Mouse (Mus musculus) retina, embryonic 14.5 days (tissue): ENCODE measurements around the gene Myrip.

Experiments
- DNase-seq: peaks from one replicate; pipeline ENCODE4 v3.0.0-alpha.2; 2015; ENCODE audit warnings: low spot score

Myrip gene

DNA sequence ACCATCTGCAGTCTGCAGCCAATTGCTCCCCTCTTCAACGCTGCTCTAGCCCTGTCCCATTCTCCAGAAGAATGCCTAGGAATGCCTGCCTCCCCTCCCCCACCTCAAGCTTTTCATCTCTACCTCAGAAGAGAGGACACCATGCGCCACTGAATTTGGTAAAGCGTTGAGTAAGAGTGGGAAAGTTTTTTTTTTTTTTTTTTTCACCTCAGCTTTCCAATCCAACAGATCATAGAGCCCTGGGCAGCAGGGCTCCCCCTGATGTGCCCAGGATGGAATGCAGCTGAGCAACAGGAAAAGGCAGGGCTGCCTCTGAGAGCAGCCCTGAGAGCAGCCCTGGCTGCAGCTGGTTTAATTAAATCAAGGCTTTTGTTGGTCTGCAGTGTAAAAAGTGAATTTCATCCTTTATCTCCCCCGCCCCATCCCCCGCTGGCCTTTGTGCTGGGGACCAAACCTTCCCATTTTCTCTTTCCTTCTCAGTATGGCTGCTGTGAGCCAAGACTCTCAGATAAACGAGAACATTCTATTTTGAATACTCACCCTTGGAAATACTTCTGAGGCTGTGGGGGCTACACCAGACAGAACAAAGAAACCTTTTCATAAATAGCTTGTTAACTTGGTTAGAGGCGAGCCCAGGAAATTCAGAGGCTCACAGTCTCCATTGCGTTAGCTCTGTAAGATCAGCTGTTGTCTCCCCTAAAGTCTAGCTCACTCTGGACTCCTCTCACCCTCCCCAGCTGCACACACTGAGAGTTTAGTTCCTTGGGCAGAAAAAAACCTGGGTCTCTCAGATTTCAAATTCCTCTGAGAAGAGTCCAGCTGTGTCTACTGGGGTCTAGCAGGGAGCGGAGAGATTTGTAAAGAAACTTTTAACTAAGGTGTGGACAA lies 154.7 kb downstream of the Myrip start:
- DNase-seq, result peak; percentile 39

DNA sequence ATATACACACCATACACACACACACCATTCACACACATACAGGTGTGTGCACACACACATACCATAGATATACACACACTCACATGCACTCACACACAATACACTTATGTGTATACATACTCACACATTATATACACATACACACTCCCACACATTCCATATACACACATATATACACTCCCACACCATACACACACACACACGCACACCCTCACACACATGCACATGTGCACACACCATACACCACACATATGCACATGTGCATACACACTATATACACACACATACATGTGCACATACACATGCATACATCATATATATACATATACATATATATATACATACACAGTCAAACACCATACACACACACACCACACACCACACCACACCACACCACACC lies 169.1 kb downstream of the Myrip start:
- no peak for DNase-seq

DNA sequence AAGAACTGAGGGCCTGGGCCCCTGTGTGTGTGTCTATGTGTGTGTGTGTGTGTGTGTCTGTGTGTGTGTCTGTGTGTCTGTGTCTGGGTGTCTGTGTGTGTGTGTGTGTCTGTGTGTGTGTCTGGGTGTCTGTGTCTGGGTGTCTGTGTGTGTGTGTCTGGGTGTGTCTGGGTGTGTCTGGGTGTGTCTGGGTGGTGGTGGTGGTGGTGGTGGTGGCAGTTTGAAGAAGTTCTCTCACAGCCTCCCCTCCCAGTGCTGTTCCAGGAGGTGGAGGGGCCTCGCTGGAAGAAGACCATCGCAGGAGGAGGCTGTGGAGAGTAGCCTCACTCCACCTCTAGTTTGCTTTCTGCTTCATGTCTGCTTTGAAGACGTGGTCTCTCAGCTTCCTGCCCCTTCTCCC lies 180.3 kb downstream of the Myrip start:
- no peak for DNase-seq

DNA sequence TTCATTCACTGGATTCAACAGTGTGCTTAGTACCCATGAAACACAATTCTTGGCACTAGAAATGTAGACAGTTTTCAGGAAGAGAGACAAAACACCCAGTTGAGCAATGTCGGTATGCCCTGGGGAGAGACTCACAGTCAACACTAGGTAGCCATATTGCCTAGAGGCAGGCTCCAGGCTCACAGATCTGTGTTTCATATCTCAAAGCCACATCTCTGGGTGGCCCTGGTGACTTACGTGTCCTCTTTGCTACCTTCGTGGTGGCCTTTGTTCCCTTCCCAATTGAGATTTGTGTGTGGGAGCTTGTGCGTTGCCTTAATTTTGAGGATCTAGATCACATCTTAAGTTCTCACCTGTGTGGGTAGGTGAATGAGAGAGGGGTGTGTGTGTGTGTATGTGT lies 181.1 kb downstream of the Myrip start:
- no peak for DNase-seq

DNA sequence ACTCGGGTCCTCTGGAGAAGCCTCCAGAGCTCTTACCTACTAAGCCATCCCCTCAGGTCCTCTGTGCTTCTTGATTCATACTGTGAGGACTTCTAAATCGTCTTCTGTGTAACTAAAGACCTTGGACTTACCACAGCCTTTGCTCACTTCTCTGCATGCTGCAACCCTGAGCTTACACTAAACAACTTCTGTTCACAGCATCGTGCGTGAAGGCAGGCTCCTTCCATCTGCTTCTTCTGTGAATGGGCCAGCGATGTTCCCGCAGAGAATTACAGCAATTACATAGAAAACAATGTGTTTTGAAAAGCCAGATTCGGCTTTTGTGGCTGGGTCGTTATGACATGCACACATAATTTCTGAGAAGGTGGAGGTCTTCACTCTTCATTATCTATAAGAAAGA lies 181.8 kb downstream of the Myrip start:
- DNase-seq, result no peak

DNA sequence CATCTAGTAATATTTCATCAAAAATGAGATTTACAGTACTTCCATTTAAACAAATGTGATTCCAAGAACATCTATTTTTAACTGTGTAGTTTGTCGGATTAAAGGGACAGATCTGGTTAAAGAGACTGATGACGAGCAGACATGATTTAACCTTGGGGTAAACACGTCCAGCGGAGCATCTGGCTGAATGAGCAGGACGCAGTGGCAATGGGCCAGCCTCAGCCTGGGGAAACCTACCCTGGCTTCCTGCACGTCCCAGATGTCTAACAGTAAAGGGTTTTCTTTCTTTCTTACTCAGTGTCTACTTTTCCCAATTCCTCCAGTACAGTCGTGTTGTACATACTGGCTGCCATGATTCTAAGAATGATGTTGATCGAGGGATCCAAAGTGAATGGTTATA lies 185.8 kb downstream of the Myrip start:
- DNase-seq, result no peak

DNA sequence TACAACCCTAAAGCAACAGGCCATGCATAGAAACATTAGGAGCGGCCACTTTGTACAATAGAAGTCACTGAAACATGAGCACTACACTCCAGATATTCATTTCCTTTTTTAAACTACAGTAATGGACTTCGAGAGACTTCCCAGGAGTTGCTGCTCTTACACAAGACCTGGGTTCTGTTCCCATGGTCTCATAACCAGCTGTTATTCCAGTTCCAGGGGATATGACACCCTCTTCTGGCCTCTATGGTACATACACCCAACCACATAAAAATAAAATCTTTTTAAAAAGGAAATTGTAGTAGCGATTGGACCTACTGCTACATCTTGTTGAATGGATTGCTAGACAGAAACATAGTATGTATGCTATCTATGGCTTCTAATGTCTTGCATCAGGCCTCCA lies 190.2 kb downstream of the Myrip start:
- DNase-seq, result no peak

DNA sequence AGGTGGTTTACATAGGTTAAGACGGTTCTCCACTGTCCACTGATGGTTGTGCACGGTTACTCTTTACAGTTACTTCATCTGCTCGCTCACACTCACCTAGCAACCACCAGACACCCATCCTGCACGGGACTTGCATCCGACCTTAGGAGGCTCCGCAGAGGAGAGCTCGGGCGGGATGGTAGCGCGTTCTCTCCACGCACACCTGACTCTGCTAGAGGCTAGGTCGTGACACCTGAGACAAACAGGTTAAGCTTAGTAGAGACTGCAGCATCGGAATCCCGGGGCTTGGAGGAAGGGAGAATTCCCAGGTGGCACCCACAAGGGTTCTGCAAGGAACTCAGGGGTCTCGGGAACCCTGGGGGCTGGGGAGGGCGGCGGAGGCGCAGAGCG lies 190.7 kb downstream of the Myrip start, which contains the start of gene Eif1b:
Gene Eif1b, plus strand, starts transcription at position 223 of the 390 bp plus-strand sequence.
- no peak for DNase-seq

DNA sequence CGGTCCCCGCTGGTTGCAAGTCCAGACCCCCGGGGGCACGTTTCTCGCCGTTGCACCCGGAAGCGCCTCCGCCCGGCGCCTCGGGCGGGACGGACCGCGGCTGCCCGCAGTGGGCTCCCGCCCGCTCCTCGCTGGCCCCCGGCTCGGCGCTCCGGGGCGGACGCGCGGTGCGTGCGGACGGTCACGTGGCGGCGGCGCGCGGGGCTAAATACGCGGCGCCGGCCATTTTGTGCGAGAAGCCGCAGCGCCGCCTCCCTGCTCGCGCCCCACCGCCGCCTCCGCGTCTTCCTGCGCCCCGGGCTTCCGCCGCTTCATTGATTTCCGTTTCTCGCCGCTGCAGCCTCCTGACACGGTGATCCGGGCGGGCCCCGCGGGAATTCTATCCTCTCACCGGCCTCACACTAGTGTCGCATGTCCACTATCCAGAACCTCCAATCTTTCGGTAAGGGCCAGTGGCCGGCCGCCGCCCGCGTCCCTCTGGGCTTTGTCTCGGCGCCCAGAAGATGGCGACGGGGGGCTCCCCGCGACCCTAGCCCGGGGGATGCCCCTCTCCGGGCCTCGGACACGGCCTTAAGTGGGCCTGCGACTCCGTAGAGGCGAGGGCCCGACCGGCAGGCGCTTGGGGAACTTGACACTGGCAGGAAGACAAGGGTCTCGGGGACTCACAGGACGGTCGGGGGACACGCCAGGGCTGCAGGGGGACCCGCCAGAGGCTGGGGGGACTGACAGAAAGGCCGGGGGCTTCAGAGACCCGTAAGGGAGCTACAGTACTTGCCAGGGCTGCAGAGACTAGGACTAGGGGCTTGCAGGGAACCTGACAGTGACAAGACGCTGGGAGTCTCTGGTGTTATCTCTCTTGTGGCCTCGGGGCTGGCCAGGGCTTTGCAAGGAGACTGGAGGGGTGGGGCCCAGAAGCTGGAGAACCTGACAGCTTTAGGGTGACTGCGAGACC lies 191.4 kb downstream of the Myrip start:
- DNase-seq, result peak; percentile 83

DNA sequence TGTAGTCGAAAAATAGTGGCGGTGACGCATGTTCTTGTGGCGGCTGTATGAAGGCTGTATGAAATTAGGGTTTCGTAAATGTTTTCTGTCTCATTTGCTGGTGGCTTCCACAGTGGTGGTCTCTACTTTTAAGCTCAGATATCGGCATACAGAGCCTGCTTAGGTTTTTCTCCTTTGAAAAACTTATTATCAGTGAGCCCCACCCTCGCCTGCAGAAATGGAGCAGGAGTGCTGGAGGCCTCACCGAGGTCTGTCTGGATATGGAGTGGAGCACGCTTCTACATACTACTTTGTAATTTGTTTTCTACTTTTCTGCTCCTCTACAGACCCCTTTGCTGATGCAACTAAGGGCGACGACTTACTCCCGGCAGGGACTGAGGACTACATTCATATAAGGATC lies 192.5 kb downstream of the Myrip start:
- no peak for DNase-seq

DNA sequence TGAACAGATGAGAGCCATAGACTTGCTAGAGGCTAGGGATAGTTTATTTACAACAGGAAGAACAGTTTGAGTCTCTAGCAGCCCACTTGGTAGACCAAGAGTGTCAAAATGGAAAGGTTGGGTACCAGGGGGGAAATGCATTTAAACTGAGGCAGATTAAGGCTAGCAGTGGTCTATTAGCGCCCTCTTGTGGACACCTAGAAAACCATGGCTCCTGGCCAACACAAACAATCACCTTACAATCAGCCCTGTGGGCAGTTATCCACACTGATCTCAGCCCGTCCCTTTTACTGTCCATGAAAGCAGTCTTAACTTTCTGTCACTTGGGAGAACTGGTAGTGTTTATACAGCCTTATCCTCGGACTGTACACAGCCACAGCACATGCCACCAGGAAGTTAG lies 195.4 kb downstream of the Myrip start:
- DNase-seq, result peak; percentile 90

DNA sequence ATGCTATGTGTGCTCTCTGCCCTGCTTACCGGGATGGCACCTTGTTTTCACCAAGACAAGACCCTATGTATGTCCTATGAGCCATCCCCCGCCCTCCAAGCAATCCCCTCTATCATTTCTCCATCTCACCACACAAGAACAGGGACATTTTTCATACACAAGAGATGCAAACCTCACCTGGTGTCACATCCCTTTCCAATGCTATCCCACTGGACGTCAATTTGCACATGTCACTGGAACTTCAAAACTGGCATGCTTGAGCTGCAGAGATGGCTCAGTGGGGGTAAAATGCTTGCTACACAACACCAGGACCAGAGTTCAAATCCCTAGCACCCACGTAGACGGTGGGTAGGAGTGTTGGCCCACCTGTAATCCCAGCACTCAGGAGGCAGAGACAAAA lies 196.7 kb downstream of the Myrip start:
- DNase-seq, result no peak

DNA sequence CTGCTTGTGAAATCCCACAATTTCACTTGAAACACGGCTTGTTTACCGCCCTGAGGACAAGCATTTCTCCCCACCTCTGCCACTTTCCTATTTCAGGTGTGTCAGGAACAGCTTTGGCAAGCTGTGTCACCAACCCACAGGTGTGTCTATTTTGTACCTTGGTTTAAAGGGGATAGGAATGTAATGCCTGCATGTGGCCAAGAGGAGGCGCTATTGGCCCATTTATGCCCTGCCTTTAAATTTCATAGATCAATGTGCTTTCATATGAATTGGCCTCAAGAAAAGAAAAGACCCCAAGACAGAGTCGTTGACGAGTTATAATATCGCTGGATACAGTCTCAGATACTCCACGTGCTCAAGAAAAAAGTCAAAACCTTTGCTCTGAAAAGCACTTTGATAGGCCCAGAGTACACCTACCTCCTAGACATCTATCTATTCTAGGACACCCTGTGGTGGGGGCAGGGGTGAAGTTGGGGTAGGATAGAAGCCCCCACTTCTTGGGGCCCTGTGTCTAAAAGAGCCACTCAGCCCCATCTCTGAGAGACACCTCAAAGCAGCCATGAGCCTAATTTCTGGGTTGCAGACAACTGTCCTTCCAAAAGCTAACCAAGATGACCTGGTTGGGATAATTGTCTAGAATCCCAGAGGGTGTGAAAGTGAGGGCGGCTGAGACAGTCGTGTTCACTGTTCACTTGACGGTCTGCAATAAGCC lies 200.0 kb downstream of the Myrip start:
- DNase-seq, result peak; percentile 61

DNA sequence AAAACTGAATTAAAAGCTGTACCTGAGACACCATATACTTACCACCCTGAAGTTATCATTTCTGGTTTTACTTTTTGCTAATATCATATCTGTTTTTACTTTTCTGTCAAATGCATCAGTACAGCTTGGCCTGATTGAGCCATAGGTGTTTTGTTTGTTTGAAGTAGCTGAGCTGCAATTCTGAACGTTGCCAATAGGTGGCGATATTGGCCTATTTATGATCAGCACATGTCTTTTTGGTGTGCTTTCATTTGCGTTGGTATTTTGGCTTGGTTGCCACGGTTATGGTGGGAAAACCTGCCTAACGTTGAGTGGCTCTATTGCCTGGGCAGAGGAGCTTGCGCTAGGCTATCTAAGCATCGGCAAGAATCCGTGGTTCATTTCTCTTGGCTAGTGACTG lies 200.7 kb downstream of the Myrip start:
- DNase-seq, result peak; percentile 93

DNA sequence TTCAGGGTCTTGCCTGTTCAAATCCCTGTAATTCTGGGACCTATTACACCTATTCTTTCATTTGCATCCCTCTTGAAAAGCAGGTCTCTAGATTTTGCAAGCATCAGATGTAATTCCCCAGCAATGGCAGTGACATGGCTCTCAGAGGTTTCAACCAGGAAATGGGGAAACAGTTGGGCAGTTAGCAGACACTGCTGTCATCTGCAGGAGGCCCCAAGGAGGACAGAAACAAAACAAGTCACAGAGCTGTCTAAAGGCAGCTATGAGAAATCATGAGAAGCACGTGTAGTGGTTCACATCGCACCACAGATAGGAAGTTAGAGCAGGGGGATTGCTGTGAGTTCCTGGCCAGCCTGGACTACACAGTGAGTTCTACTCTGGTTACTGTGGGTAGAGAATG lies 203.1 kb downstream of the Myrip start:
- DNase-seq, result no peak

DNA sequence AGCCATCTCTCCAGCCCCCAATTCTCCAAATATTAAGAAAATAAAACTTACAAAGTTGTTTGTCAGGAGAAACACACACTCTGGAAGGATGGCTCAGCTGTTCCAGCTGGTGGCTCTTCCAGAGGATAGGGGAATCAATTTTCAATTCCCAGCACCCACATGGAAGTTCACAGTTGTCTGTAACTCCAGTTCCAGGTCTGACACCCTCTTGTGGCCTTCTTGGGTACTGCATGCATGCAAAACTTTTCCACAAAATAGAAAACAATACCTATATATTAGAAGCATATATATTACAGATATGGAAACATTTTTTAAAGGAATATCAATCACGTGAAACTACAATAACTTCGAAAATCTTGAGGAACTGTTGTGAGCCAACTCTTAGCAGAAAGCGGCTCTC lies 210.5 kb downstream of the Myrip start:
- DNase-seq, result no peak

DNA sequence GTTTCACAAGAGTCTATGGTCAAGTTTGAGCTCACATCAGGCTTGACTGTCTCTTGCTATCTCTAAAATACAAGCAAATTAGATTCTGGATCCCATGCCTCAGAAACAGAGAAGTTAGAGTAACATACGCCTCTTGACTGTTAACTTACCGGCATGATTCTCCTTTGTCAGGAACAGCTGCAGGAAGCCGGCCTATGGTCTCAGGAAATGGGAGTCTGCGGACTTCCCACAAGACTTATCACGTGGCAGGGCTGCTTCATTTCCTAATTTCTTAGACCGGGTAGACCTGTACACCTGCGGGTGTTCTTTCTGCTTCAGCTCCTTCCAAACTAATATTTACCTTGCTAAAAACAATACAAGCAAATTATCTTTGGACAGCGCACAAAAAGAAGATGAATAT lies 215.4 kb downstream of the Myrip start:
- DNase-seq, result no peak

DNA sequence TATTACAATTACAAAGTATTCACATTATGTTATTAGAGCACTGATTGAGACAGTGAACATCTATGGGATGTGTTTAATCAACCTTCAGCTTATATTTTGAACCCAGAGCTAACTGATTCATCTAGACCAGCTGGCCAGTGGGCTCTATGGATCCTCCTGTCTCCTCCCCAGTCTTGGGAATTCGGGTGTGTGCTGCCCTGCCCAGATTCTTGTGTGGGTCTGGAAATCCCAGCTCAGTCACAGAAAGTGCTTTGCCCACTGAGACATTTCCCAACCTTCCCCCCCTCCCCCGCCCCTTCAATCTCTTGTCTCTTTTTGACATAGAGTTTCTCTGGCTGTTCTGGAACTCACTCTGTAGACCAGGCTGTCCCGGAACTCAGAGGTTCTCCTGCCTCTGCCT lies 217.6 kb downstream of the Myrip start:
- DNase-seq, result no peak

DNA sequence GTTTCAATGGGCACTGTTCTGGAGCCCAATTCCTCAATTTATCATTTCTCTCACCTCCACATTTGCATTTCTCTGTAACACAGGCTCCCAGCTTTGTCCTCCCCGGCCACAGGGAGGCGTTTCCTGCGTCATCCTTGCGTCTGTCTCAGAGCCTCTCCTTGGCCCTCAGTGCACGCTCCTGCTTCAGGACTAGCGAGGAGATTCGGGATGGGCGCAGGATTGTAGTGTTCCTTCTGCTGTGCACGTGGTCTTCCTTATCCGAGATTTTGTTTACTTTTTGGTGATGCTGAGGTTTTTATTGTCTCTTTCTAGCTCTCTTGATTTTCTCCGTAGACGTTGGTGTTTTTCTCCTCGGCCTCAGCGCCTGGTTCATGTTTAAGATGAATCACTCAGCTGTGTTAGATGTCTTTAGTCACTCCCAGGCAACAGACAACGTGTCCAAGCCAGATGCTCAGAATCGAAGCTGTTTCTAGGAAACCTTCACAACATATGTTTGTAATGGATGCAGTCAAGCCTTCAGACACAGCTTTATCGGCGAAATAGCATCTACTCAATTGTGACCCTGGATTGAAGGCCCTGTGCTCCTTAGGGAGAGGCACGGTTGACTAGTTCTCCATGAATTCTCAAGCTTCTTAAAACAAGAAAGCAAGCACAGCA lies 218.3 kb downstream of the Myrip start:
- DNase-seq, result peak; percentile 51

DNA sequence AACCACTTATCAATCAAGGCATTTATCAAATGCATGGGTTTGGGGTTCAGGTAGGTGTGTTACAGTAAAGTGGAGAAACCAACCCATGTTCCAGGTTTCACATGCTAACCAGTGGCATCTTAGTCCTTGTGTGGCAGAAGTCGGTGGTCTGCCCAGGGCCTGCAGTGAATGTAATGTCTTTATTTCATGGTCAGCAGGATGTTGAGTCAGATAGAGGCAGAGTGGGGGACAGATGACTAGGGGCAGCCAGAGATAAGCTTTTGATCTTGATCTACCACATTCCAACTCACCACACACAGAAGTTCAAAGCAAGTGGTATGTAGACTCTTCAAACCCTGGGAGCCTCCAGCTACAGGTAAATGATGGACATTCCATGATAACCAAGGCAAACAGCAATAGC lies 219.8 kb downstream of the Myrip start:
- DNase-seq, result no peak
